Mouse (Mus musculus): ENCODE results near the gene Hypm. TPM values are rescaled to one million over a fixed set of nuclear protein-coding genes. Genes with fewer than 3 reads are reported as not detected.

The Hypm gene
- polyA plus RNA-seq (2015; fragmentation: Nextera tagmentation; extraction: Ambion mirVana), result not detected in 2 replicates

DNA sequence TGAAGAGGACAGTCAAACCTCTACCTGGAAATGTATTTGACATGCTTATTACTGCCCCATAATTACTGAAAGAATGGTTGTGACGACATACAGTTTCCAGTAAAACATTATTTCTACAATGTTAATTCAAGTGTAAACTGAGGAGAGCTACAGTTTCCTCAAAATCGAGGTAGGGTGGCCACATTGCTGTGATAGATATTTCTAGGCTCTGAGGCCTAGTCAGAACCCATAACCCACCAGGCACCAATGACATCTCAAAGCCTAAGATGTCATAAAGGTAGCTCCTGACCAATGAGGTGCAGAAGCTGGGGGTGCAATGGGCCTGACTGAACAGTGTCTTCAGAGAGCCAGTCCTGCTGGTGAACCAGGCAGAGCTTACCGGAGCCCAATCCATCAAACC, at the start of gene Hypm:
TSS of gene Hypm (plus strand) at position 301 of the 400 bp plus-strand sequence.
- Histone ChIP-seq H3K4me3 (ENCODE audit: low read length) (no peak within 1 kb of the TSS), H3K27me3 (ENCODE audit: control insufficient read depth, insufficient read depth, low read length) (no peaks in the 10 kb centered on the region), H3K36me3 (ENCODE audit: control insufficient read depth, insufficient read depth) (no peaks in the 10 kb centered on the region), H3K9me3 (replicated peaks; ENCODE audit: control insufficient read depth, low read length) (no peaks in the 10 kb centered on the region), H3K9ac (ENCODE audit: low read length) (no peak within 1 kb of the TSS), H3K27ac (ENCODE audit: low read length) (no peak within 1 kb of the TSS), H3K4me2 (ENCODE audit: low read depth, low read length) (no peak within 1 kb of the TSS), H3K4me1 (ENCODE audit: control insufficient read depth, insufficient read depth, low read length) (no peaks in the 10 kb centered on the region)
- WGBS, result 69% methylated on average over 3 of the region's 3 CpGs
- no peak for ATAC-seq (replicated peaks; ENCODE audit: extremely low read depth, insufficient read depth, low FRiP score)

DNA sequence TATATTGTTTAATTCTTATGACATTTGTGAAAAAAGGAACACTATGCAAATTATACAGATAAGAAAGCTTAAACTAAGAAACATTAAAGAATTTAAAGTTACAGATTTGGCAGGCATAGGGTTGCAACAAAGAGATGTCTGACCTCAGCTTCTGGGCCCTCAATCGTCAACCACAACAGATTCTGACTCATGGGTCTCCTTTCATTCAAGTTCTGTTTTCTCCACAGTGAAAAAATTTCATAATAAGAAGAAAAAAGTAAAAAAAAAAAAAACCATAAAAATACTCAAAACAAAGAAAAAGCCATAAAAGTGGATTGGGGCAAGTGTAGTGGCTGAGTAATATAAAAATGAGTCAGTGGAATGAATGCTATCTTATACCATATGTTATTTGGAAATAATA, 36.6 kb upstream of the Hypm start:
- Histone ChIP-seq H3K27ac (ENCODE audit: low read length) (no peak overlapping the region), H3K9ac (ENCODE audit: low read length) (no peak overlapping the region), H3K36me3 (ENCODE audit: control insufficient read depth, insufficient read depth) (no peaks in the 10 kb centered on the region), H3K4me2 (ENCODE audit: low read depth, low read length) (no peak overlapping the region), H3K27me3 (ENCODE audit: control insufficient read depth, insufficient read depth, low read length) (no peaks in the 10 kb centered on the region), H3K4me1 (ENCODE audit: control insufficient read depth, insufficient read depth, low read length) (no peaks in the 10 kb centered on the region), H3K4me3 (ENCODE audit: low read length) (no peak overlapping the region), H3K9me3 (replicated peaks; ENCODE audit: control insufficient read depth, low read length) (no peaks in the 10 kb centered on the region)
- no peak for ATAC-seq (replicated peaks; ENCODE audit: extremely low read depth, insufficient read depth, low FRiP score)
- WGBS, result 64% methylated on average over 1 of the region's 1 CpGs

DNA sequence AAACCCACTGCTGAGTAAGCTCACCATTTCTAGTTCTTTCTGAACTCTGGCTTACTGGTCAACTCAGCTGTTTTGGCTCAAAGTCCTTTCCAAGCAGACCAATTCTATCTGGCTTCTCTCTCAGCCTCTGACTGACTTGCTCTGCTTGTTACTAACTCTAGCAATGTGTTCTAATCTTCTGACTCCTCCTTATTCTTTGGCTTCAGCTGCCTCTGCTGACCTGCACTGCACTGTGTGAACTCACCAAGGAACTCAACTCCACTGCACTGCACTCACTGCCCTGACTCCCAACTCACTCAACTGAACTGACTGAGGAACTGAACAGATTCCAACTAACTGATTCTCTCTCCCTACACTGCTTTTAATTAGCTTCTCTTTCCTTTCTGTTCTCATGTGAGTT, 34.3 kb upstream of the Hypm start:
- Histone ChIP-seq H3K4me1 (ENCODE audit: control insufficient read depth, insufficient read depth, low read length) (no peaks in the 10 kb centered on the region), H3K9ac (ENCODE audit: low read length) (no peak overlapping the region), H3K36me3 (ENCODE audit: control insufficient read depth, insufficient read depth) (no peaks in the 10 kb centered on the region), H3K4me2 (ENCODE audit: low read depth, low read length) (no peak overlapping the region), H3K27me3 (ENCODE audit: control insufficient read depth, insufficient read depth, low read length) (no peaks in the 10 kb centered on the region), H3K4me3 (ENCODE audit: low read length) (no peak overlapping the region), H3K9me3 (replicated peaks; ENCODE audit: control insufficient read depth, low read length) (no peaks in the 10 kb centered on the region), H3K27ac (ENCODE audit: low read length) (no peak overlapping the region)
- no peak for ATAC-seq (replicated peaks; ENCODE audit: extremely low read depth, insufficient read depth, low FRiP score)

DNA sequence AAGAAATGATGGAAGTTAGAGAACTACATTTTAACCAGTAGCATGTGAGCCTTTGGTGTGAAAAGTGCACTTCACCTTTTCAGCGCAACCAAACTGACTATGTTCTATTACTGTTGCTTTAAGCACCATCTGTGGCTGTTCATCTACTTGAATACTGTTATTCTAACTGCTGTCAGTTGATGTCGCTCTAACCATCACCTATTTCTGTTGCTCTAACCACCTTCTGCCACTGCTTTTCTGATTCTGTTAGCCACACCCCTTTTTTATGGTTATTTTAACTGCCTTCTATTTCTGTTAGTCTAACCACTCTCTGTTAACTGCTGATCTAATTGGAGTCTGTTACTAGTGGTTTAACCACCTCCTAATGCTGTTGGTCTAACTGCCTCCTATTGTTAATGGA, 11.9 kb upstream of the Hypm start:
- H3K4me3 ChIP-seq (ENCODE audit: low read length), result no peak overlapping the region
- no peak for ATAC-seq (replicated peaks; ENCODE audit: extremely low read depth, insufficient read depth, low FRiP score)
- H3K27ac ChIP-seq (ENCODE audit: low read length), result no peak overlapping the region
- no peak overlapping the region for H3K9ac ChIP-seq (ENCODE audit: low read length)
- WGBS, result 66% methylated on average over 2 of the region's 2 CpGs
- H3K4me2 ChIP-seq (ENCODE audit: low read depth, low read length), result no peak overlapping the region
- no peaks in the 10 kb centered on the region for H3K36me3 ChIP-seq (ENCODE audit: control insufficient read depth, insufficient read depth)
- no peaks in the 10 kb centered on the region for H3K4me1 ChIP-seq (ENCODE audit: control insufficient read depth, insufficient read depth, low read length)
- H3K27me3 ChIP-seq (ENCODE audit: control insufficient read depth, insufficient read depth, low read length), result no peaks in the 10 kb centered on the region
- no peaks in the 10 kb centered on the region for H3K9me3 ChIP-seq (replicated peaks; ENCODE audit: control insufficient read depth, low read length)

DNA sequence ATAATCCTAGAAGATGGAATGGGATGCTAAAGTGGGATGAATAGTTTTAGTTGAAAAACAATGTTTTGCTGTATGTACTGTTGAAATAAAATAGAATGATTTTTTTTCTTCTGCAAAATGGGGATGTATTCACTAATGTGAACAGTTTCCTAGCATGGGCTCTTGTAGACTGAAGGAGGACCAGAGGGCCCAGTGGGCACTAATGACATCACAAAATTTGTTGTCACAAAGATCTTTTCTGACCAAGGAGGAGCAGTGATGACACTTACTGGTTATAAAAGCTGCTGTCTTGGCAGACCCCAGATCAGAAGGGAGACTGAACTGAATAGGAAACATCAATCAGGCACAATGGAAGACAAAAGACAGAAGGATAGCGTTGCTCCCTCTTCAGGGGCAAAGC, 2.7 kb downstream of the Hypm start, which contains the start of gene H2al3:
TSS of gene H2al3 (plus strand) at position 301 of the 400 bp plus-strand sequence.
- 38% methylated on average over 1 of the region's 1 CpGs for WGBS

DNA sequence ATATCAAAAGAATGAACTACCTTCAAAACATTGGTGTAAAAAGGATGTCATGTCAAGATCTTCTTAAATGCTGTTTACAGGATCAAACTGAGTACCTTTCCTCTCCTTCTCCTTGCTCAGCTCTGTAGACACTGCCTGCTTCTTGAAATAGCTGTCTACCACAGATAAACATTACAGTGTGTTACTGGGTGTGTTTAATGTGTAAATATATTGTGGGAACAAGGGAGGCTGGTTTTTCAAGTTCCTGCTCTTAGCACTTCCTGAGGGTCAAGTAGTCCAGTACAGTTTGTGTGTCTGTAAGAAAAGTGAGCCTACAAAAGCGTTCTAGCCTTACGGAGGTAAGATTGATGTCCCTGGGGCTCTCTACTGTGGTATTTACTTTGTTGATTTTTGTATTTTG, 15.1 kb downstream of the Hypm start:
- no peak overlapping the region for H3K4me2 ChIP-seq (ENCODE audit: low read depth, low read length)
- no peak overlapping the region for H3K9ac ChIP-seq (ENCODE audit: low read length)
- no peak for ATAC-seq (replicated peaks; ENCODE audit: extremely low read depth, insufficient read depth, low FRiP score)
- no peaks in the 10 kb centered on the region for H3K4me1 ChIP-seq (ENCODE audit: control insufficient read depth, insufficient read depth, low read length)
- no peaks in the 10 kb centered on the region for H3K9me3 ChIP-seq (replicated peaks; ENCODE audit: control insufficient read depth, low read length)
- H3K36me3 ChIP-seq (ENCODE audit: control insufficient read depth, insufficient read depth), result no peaks in the 10 kb centered on the region
- H3K27me3 ChIP-seq (ENCODE audit: control insufficient read depth, insufficient read depth, low read length), result no peaks in the 10 kb centered on the region
- no peak overlapping the region for H3K27ac ChIP-seq (ENCODE audit: low read length)
- no peak overlapping the region for H3K4me3 ChIP-seq (ENCODE audit: low read length)
- 72% methylated on average over 2 of the region's 2 CpGs for WGBS

More for the DNA sequence above, 2.7 kb downstream of the Hypm start, which contains the start of gene H2al3:
- Histone ChIP-seq H3K9ac (ENCODE audit: low read length) (no peak within 1 kb of the TSS), H3K4me3 (ENCODE audit: low read length) (no peak within 1 kb of the TSS), H3K9me3 (replicated peaks; ENCODE audit: control insufficient read depth, low read length) (no peaks in the 10 kb centered on the region), H3K4me2 (ENCODE audit: low read depth, low read length) (no peak within 1 kb of the TSS), H3K27me3 (ENCODE audit: control insufficient read depth, insufficient read depth, low read length) (no peaks in the 10 kb centered on the region), H3K36me3 (ENCODE audit: control insufficient read depth, insufficient read depth) (no peaks in the 10 kb centered on the region), H3K4me1 (ENCODE audit: control insufficient read depth, insufficient read depth, low read length) (no peaks in the 10 kb centered on the region), H3K27ac (ENCODE audit: low read length) (no peak within 1 kb of the TSS)
- ATAC-seq (replicated peaks; ENCODE audit: extremely low read depth, insufficient read depth, low FRiP score), result no peak

DNA sequence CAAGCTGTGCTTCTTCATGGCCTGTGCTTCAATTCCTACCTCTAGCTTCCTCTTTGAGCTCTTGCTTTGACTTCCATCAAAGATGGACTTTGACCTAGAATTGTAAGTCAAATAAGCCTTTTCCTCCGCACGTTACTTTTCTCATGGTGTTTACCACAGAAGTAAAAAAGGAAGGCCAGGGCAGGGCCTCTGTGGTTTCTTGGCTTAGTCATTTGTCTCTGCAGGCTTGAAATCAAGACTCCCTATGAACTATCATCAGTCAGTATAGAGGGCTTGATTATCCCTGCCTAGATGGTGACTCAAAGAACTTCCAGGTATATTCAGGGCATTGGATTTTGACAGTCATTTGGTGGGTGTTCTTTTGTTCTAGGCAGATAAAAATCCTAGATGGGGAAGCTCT, 28.8 kb downstream of the Hypm start:
- no peaks in the 10 kb centered on the region for H3K9me3 ChIP-seq (replicated peaks; ENCODE audit: control insufficient read depth, low read length)
- no peak for ATAC-seq (replicated peaks; ENCODE audit: extremely low read depth, insufficient read depth, low FRiP score)
- no peak overlapping the region for H3K4me3 ChIP-seq (ENCODE audit: low read length)
- no peak overlapping the region for H3K9ac ChIP-seq (ENCODE audit: low read length)
- H3K36me3 ChIP-seq (ENCODE audit: control insufficient read depth, insufficient read depth), result no peaks in the 10 kb centered on the region
- WGBS, result 72% methylated on average over 2 of the region's 2 CpGs
- H3K4me2 ChIP-seq (ENCODE audit: low read depth, low read length), result no peak overlapping the region
- H3K27me3 ChIP-seq (ENCODE audit: control insufficient read depth, insufficient read depth, low read length), result no peaks in the 10 kb centered on the region
- no peak overlapping the region for H3K27ac ChIP-seq (ENCODE audit: low read length)
- no peaks in the 10 kb centered on the region for H3K4me1 ChIP-seq (ENCODE audit: control insufficient read depth, insufficient read depth, low read length)

DNA sequence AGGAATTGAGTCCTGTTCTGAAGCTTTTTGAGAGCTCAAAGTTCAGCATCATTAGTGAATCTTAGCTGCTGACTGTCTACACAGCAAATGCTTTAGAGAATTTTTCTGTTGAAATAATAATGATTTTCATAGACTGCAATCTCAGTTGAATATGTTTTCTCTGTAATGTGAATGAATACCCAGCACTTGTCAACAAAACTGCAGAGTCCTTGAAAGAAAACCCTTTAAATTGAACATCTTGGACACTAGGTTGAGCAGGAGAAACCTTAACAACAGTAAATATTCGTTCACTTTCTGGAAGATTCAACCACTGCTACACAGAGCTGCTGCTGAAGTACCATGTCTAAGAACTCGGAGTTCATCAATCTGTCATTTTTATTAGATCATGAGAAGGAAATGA, 38.6 kb downstream of the Hypm start, which contains the start of gene Sytl5:
TSS of gene Sytl5 (plus strand) at position 301 of the 400 bp plus-strand sequence.
- H3K27me3 ChIP-seq (ENCODE audit: control insufficient read depth, insufficient read depth, low read length), result no peaks in the 10 kb centered on the region
- H3K4me3 ChIP-seq (ENCODE audit: low read length), result no peak within 1 kb of the TSS
- no peak within 1 kb of the TSS for H3K4me2 ChIP-seq (ENCODE audit: low read depth, low read length)
- H3K4me1 ChIP-seq (ENCODE audit: control insufficient read depth, insufficient read depth, low read length), result no peaks in the 10 kb centered on the region
- WGBS, result 56% methylated on average over 2 of the region's 2 CpGs
- no peaks in the 10 kb centered on the region for H3K9me3 ChIP-seq (replicated peaks; ENCODE audit: control insufficient read depth, low read length)
- H3K9ac ChIP-seq (ENCODE audit: low read length), result no peak within 1 kb of the TSS
- H3K27ac ChIP-seq (ENCODE audit: low read length), result no peak within 1 kb of the TSS
- no peaks in the 10 kb centered on the region for H3K36me3 ChIP-seq (ENCODE audit: control insufficient read depth, insufficient read depth)
- ATAC-seq (replicated peaks; ENCODE audit: extremely low read depth, insufficient read depth, low FRiP score), result no peak

Measured in heart, embryonic 16.5 days (tissue).